Mouse (Mus musculus): Measurements from ENCODE around the gene Lsamp. TPM values are rescaled to one million over a fixed set of nuclear protein-coding genes. Genes with fewer than 3 reads are reported as not detected.

Gene Lsamp
- polyA plus RNA-seq, 1 experiment from 2014 or later = 0.75 TPM

GRCm38 (mm10) chr16:42004166-42004565 lies 2020.0 kb downstream of the Lsamp start:
- no peak overlapping the region for H3K9ac ChIP-seq
- no peak overlapping the region for H3K4me2 ChIP-seq
- no peaks in the 10 kb centered on the region for H3K27me3 ChIP-seq
- H3K27ac ChIP-seq = no peak overlapping the region
- WGBS = 55% methylated on average over 1 of the region's 1 CpGs
- H3K36me3 ChIP-seq = no peaks in the 10 kb centered on the region
- ATAC-seq (ENCODE audit: borderline replicate concordance, extremely low read depth, low FRiP score, low TSS enrichment) = no peak
- H3K9me3 ChIP-seq = no peaks in the 10 kb centered on the region
- no peak overlapping the region for H3K4me3 ChIP-seq
- no peaks in the 10 kb centered on the region for H3K4me1 ChIP-seq

DNA sequence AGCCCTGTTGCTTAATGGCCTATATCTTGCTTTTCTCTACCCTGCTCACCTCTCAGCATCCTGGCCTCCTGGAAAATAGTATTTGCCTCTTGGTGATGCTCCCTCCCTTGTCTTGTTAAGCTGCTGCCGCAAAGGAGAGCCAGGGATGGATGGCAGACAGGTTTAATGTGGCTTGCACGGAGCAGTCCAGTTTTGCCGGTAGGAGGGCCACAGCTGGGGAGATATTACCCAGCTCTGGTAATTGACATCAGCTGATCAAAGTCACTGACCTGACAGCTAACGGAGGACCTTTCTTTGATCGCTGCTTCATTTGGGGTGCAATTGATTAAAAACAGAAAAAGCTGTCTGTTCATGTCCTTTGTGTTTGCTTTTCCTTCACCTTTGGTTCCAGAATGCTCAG lies 2030.8 kb downstream of the Lsamp start:
- ATAC-seq (ENCODE audit: borderline replicate concordance, extremely low read depth, low FRiP score, low TSS enrichment) = no peak
- no peaks in the 10 kb centered on the region for H3K27me3 ChIP-seq
- no peaks in the 10 kb centered on the region for H3K9me3 ChIP-seq
- no peaks in the 10 kb centered on the region for H3K4me1 ChIP-seq
- no peak overlapping the region for H3K4me3 ChIP-seq
- H3K4me2 ChIP-seq = no peak overlapping the region
- 58% methylated on average over 5 of the region's 5 CpGs for WGBS
- no peak overlapping the region for H3K9ac ChIP-seq
- H3K27ac ChIP-seq = no peak overlapping the region
- H3K36me3 ChIP-seq = no peaks in the 10 kb centered on the region

DNA sequence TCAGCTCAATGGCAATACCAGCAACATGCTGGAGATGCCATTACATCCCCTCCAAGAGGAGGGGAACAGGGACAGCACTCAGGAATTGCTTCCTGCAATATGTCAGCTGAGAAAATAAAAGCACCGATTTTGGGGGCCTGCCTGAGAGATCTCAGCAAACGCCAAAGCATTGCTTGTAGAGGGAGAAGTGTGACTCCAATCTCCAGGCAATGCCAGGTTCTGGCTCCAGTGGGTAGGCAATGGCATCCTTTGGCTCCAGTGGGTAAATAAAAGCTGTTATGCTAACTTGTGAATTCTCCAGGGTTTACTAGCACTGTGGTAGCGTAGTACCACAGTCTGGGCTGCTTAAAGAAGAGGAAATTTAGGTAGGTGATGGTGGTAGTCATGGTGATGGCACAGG lies 2031.3 kb downstream of the Lsamp start:
- no peak for ATAC-seq (ENCODE audit: borderline replicate concordance, extremely low read depth, low FRiP score, low TSS enrichment)
- Histone ChIP-seq H3K4me3 (no peak overlapping the region), H3K4me2 (no peak overlapping the region), H3K9me3 (no peaks in the 10 kb centered on the region), H3K27me3 (no peaks in the 10 kb centered on the region), H3K27ac (no peak overlapping the region), H3K9ac (no peak overlapping the region), H3K4me1 (no peaks in the 10 kb centered on the region), H3K36me3 (no peaks in the 10 kb centered on the region)
- WGBS = 63% methylated on average over 3 of the region's 3 CpGs

- no peak overlapping the region for H3K9ac ChIP-seq
- WGBS = 87% methylated on average over 9 of the region's 9 CpGs
- no peak overlapping the region for H3K4me2 ChIP-seq
- H3K9me3 ChIP-seq = no peaks in the 10 kb centered on the region
- H3K36me3 ChIP-seq = no peaks in the 10 kb centered on the region
- H3K4me1 ChIP-seq = no peaks in the 10 kb centered on the region
- H3K27me3 ChIP-seq = no peaks in the 10 kb centered on the region
- ATAC-seq (ENCODE audit: borderline replicate concordance, extremely low read depth, low FRiP score, low TSS enrichment) = no peak
- H3K27ac ChIP-seq = no peak overlapping the region
- H3K4me3 ChIP-seq = no peak overlapping the region
These were observed 2032.9 kb downstream of the Lsamp start for GRCm38 (mm10) chr16:42016791-42017643.

GRCm38 (mm10) chr16:42022566-42022965 lies 2038.4 kb downstream of the Lsamp start:
- Histone ChIP-seq H3K27me3 (no peaks in the 10 kb centered on the region), H3K9me3 (no peaks in the 10 kb centered on the region), H3K9ac (no peak overlapping the region), H3K4me3 (no peak overlapping the region), H3K36me3 (no peaks in the 10 kb centered on the region), H3K4me1 (no peaks in the 10 kb centered on the region), H3K4me2 (no peak overlapping the region), H3K27ac (no peak overlapping the region)
- no peak for ATAC-seq (ENCODE audit: borderline replicate concordance, extremely low read depth, low FRiP score, low TSS enrichment)
- 70% methylated on average over 1 of the region's 1 CpGs for WGBS

DNA sequence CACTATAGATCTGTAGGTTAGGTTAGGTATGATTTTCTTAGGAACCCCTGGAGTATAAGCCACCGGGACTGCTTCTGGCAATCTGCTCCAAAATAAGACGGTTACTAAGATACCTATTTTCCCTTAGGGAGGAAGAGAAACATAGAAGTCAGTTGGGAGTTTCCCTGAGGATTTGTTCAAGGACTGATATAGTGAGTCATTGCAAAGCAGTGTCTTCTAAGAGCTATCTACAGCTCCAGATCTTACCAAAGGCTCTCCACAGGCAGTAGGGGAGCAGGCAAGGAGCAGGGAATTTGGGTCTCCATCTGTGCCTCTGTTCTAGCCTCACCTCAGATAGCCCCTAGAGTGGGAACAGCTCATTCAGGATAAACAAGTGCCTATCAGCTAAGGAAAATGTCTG lies 2047.9 kb downstream of the Lsamp start:
- no peak overlapping the region for H3K9ac ChIP-seq
- H3K4me1 ChIP-seq = no peaks in the 10 kb centered on the region
- no peaks in the 10 kb centered on the region for H3K9me3 ChIP-seq
- no peak overlapping the region for H3K4me2 ChIP-seq
- H3K27me3 ChIP-seq = no peaks in the 10 kb centered on the region
- no peak overlapping the region for H3K27ac ChIP-seq
- 77% methylated on average over 2 of the region's 2 CpGs for WGBS
- H3K36me3 ChIP-seq = no peaks in the 10 kb centered on the region
- no peak overlapping the region for H3K4me3 ChIP-seq
- no peak for ATAC-seq (ENCODE audit: borderline replicate concordance, extremely low read depth, low FRiP score, low TSS enrichment)

DNA sequence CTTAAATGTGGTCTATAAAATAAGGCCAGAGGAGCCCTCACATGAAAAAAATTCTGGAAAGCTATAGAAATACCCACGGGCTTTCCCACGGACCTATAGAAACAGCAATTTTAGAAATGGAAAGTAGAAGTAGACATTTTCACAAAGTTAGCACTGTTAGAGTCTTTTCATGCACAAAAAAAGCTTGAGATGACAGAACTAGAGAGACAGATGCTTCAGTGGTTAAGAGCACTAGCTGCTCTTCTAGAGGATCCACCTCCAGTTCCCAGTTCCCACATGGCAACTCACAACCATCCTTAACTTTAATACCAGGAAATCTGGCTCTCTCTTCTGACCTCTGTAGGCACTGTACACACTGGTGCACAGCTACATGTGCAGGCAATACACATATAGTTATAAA lies 2049.3 kb downstream of the Lsamp start:
- no peaks in the 10 kb centered on the region for H3K27me3 ChIP-seq
- H3K9me3 ChIP-seq = no peaks in the 10 kb centered on the region
- no peaks in the 10 kb centered on the region for H3K36me3 ChIP-seq
- H3K9ac ChIP-seq = no peak overlapping the region
- H3K4me3 ChIP-seq = no peak overlapping the region
- no peak for ATAC-seq (ENCODE audit: borderline replicate concordance, extremely low read depth, low FRiP score, low TSS enrichment)
- 83% methylated on average over 2 of the region's 2 CpGs for WGBS
- H3K4me1 ChIP-seq = no peaks in the 10 kb centered on the region
- no peak overlapping the region for H3K4me2 ChIP-seq
- no peak overlapping the region for H3K27ac ChIP-seq

GRCm38 (mm10) chr16:42048138-42048537 lies 2064.0 kb downstream of the Lsamp start:
- ATAC-seq (ENCODE audit: borderline replicate concordance, extremely low read depth, low FRiP score, low TSS enrichment) = no peak
- no peaks in the 10 kb centered on the region for H3K27me3 ChIP-seq
- H3K4me1 ChIP-seq = no peaks in the 10 kb centered on the region
- no peak overlapping the region for H3K4me2 ChIP-seq
- H3K36me3 ChIP-seq = no peaks in the 10 kb centered on the region
- H3K9ac ChIP-seq = no peak overlapping the region
- H3K9me3 ChIP-seq = no peaks in the 10 kb centered on the region
- H3K27ac ChIP-seq = no peak overlapping the region
- no peak overlapping the region for H3K4me3 ChIP-seq

- ATAC-seq (ENCODE audit: borderline replicate concordance, extremely low read depth, low FRiP score, low TSS enrichment) = no peak
- Histone ChIP-seq H3K27ac (no peak overlapping the region), H3K4me3 (no peak overlapping the region), H3K9ac (no peak overlapping the region), H3K9me3 (no peaks in the 10 kb centered on the region), H3K4me1 (no peaks in the 10 kb centered on the region), H3K27me3 (no peaks in the 10 kb centered on the region), H3K4me2 (no peak overlapping the region), H3K36me3 (no peaks in the 10 kb centered on the region)
- WGBS = 56% methylated on average over 3 of the region's 3 CpGs
These were observed 2075.8 kb downstream of the Lsamp start for GRCm38 (mm10) chr16:42059927-42060326.

GRCm38 (mm10) chr16:42074325-42074724 lies 2090.2 kb downstream of the Lsamp start:
- Histone ChIP-seq H3K4me3 (no peak overlapping the region), H3K27ac (no peak overlapping the region), H3K36me3 (no peaks in the 10 kb centered on the region), H3K27me3 (no peaks in the 10 kb centered on the region), H3K9me3 (no peaks in the 10 kb centered on the region), H3K4me1 (no peaks in the 10 kb centered on the region), H3K9ac (no peak overlapping the region), H3K4me2 (no peak overlapping the region)
- WGBS = 83% methylated on average over 3 of the region's 3 CpGs
- ATAC-seq (ENCODE audit: borderline replicate concordance, extremely low read depth, low FRiP score, low TSS enrichment) = no peak

GRCm38 (mm10) chr16:42079573-42079972 lies 2095.4 kb downstream of the Lsamp start:
- H3K27me3 ChIP-seq = no peaks in the 10 kb centered on the region
- H3K27ac ChIP-seq = no peak overlapping the region
- no peak for ATAC-seq (ENCODE audit: borderline replicate concordance, extremely low read depth, low FRiP score, low TSS enrichment)
- no peaks in the 10 kb centered on the region for H3K9me3 ChIP-seq
- WGBS = 83% methylated on average over 4 of the region's 4 CpGs
- no peak overlapping the region for H3K9ac ChIP-seq
- no peak overlapping the region for H3K4me2 ChIP-seq
- H3K36me3 ChIP-seq = no peaks in the 10 kb centered on the region
- no peaks in the 10 kb centered on the region for H3K4me1 ChIP-seq
- H3K4me3 ChIP-seq = no peak overlapping the region

DNA sequence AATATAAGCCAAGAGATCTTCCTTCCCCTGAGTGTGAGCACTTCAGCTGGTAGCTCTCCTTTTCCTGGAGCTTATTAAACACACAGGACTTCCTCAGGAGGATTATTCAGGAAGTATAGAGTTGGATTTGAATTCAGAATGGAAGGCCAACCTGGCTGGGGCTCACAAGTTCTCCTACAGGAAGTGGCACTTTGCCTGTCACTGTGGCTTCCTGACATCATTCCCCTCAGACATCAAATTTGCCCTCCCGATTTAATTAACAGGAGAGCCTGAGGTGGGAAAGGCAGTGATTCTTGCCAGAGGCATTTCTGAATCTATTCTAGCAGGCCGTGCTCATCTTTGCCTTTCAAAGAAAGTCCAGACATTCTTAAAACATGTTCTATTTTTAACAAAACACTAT lies 2097.4 kb downstream of the Lsamp start:
- 45% methylated on average over 2 of the region's 2 CpGs for WGBS
- H3K9ac ChIP-seq = no peak overlapping the region
- no peaks in the 10 kb centered on the region for H3K27me3 ChIP-seq
- H3K4me3 ChIP-seq = no peak overlapping the region
- H3K36me3 ChIP-seq = no peaks in the 10 kb centered on the region
- no peaks in the 10 kb centered on the region for H3K4me1 ChIP-seq
- no peak overlapping the region for H3K4me2 ChIP-seq
- no peak overlapping the region for H3K27ac ChIP-seq
- no peaks in the 10 kb centered on the region for H3K9me3 ChIP-seq
- no peak for ATAC-seq (ENCODE audit: borderline replicate concordance, extremely low read depth, low FRiP score, low TSS enrichment)

DNA sequence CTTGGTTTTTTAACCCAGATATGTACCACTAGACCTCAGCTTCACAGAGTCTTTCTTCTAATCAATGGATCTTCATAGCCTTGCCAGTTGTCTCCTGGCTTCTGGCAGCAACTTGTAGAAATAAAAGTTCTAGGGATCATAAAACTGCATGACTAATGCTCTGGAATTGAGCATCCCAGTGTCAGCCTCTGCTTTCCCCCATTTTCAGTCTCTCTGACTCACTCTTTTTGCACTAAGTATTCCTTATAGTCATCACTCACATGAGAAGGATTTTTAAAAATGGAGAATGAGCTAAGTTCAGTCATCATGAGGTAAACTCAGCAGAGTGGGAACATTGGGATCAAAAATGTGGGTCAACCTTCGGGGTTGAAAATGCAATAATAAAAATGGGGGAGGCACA lies 2113.3 kb downstream of the Lsamp start:
- Histone ChIP-seq H3K4me3 (no peak overlapping the region), H3K9me3 (no peaks in the 10 kb centered on the region), H3K9ac (no peak overlapping the region), H3K36me3 (no peaks in the 10 kb centered on the region), H3K27ac (no peak overlapping the region), H3K4me2 (no peak overlapping the region), H3K27me3 (no peaks in the 10 kb centered on the region), H3K4me1 (0 out of 2 replicates have a peak, but pooled peaks cover under 1% of the 10 kb centered on the region)
- 76% methylated on average over 1 of the region's 1 CpGs for WGBS
- no peak for ATAC-seq (ENCODE audit: borderline replicate concordance, extremely low read depth, low FRiP score, low TSS enrichment)
